Mouse (Mus musculus): Measurements from ENCODE around the gene Tlr7.
"Not testable (repeated sequence)": the region's sequence is repeated elsewhere in the genome, so short reads cannot be mapped to it uniquely, and the experiment has no call there.

The Tlr7 gene

GRCm38 (mm10) chrX:167330399-167330798, at the start of gene Tlr7:
Gene Tlr7, minus strand, starts transcription at chrX:167330558.
- DNase-seq (ENCODE audit: inconsistent age in 2 of 2, low spot score in 1 of 2): no peak

GRCm38 (mm10) chrX:167380073-167380472, 49.7 kb upstream of the Tlr7 start:
- DNase-seq (ENCODE audit: inconsistent age in 2 of 2, low spot score in 1 of 2): no peak

- not testable (repeated sequence) for DNase-seq (ENCODE audit: inconsistent age in 2 of 2, low spot score in 1 of 2)
Observed at GRCm38 (mm10) chrX:167361231-167361630, 30.9 kb upstream of the Tlr7 start.

GRCm38 (mm10) chrX:167359704-167360103, 29.3 kb upstream of the Tlr7 start:
- no peak for DNase-seq (ENCODE audit: inconsistent age in 2 of 2, low spot score in 1 of 2)

- DNase-seq (ENCODE audit: inconsistent age in 2 of 2, low spot score in 1 of 2): peak; percentile 4 to 56
Observed at GRCm38 (mm10) chrX:167357415-167357814, 27.1 kb upstream of the Tlr7 start.

- no peak for DNase-seq (ENCODE audit: inconsistent age in 2 of 2, low spot score in 1 of 2)
Observed at GRCm38 (mm10) chrX:167355965-167356364, 25.6 kb upstream of the Tlr7 start.

GRCm38 (mm10) chrX:167353617-167354016, 23.3 kb upstream of the Tlr7 start:
- DNase-seq (ENCODE audit: inconsistent age in 2 of 2, low spot score in 1 of 2): no peak

- DNase-seq (ENCODE audit: inconsistent age in 2 of 2, low spot score in 1 of 2): no peak
Observed at GRCm38 (mm10) chrX:167346440-167346839, 16.1 kb upstream of the Tlr7 start.

- DNase-seq (ENCODE audit: inconsistent age in 2 of 2, low spot score in 1 of 2): peak in 1 of 2 experiments; percentile 21
Observed at GRCm38 (mm10) chrX:167344356-167344755, 14.0 kb upstream of the Tlr7 start.

GRCm38 (mm10) chrX:167341811-167342210, 11.5 kb upstream of the Tlr7 start:
- no peak for DNase-seq (ENCODE audit: inconsistent age in 2 of 2, low spot score in 1 of 2)

- DNase-seq (ENCODE audit: inconsistent age in 2 of 2, low spot score in 1 of 2): no peak
Observed at GRCm38 (mm10) chrX:167340190-167340589, 9.8 kb upstream of the Tlr7 start.

GRCm38 (mm10) chrX:167337990-167338389, 7.6 kb upstream of the Tlr7 start:
- DNase-seq (ENCODE audit: inconsistent age in 2 of 2, low spot score in 1 of 2): no peak

- DNase-seq (ENCODE audit: inconsistent age in 2 of 2, low spot score in 1 of 2): no peak
Observed at GRCm38 (mm10) chrX:167334571-167334970, 4.2 kb upstream of the Tlr7 start.

- DNase-seq (ENCODE audit: inconsistent age in 2 of 2, low spot score in 1 of 2): no peak
Observed at GRCm38 (mm10) chrX:167332607-167333006, 2.2 kb upstream of the Tlr7 start.

- no peak for DNase-seq (ENCODE audit: inconsistent age in 2 of 2, low spot score in 1 of 2)
Observed at GRCm38 (mm10) chrX:167330993-167331392, 635 bp upstream of the Tlr7 start.

- peak; percentile 4 to 47 for DNase-seq (ENCODE audit: inconsistent age in 2 of 2, low spot score in 1 of 2)
Observed at GRCm38 (mm10) chrX:167329620-167330019, 738 bp downstream of the Tlr7 start.

GRCm38 (mm10) chrX:167329098-167329497, 1.3 kb downstream of the Tlr7 start:
- peak in 1 of 2 experiments; percentile 10 for DNase-seq (ENCODE audit: inconsistent age in 2 of 2, low spot score in 1 of 2)

- DNase-seq (ENCODE audit: inconsistent age in 2 of 2, low spot score in 1 of 2): no peak
Observed at GRCm38 (mm10) chrX:167328519-167328918, 1.8 kb downstream of the Tlr7 start.

GRCm38 (mm10) chrX:167323742-167324141, 6.6 kb downstream of the Tlr7 start:
- no peak for DNase-seq (ENCODE audit: inconsistent age in 2 of 2, low spot score in 1 of 2)

GRCm38 (mm10) chrX:167321233-167321806, 9.0 kb downstream of the Tlr7 start:
- no peak for DNase-seq (ENCODE audit: inconsistent age in 2 of 2, low spot score in 1 of 2)

- peak; percentile 8 to 31 for DNase-seq (ENCODE audit: inconsistent age in 2 of 2, low spot score in 1 of 2)
Observed at GRCm38 (mm10) chrX:167318819-167319396, 11.4 kb downstream of the Tlr7 start.

GRCm38 (mm10) chrX:167315766-167316165, 14.6 kb downstream of the Tlr7 start:
- DNase-seq (ENCODE audit: inconsistent age in 2 of 2, low spot score in 1 of 2): no peak

All from adrenal gland, adult (tissue).